Mouse (Mus musculus): Measurements from ENCODE around the gene Cmtm6.
"Not testable (repeated sequence)": the region's sequence is repeated elsewhere in the genome, so short reads cannot be mapped to it uniquely, and the experiment has no call there.

Cmtm6 gene

GRCm38 (mm10) chr9:114731011-114731755, at the start of gene Cmtm6:
Gene Cmtm6 (plus strand): TSS chr9:114731116.
- peak; percentile 100 for DNase-seq

- DNase-seq, result no peak
Observed at GRCm38 (mm10) chr9:114682193-114682592, 48.7 kb upstream of the Cmtm6 start.

- no peak for DNase-seq
Observed at GRCm38 (mm10) chr9:114686245-114686644, 44.7 kb upstream of the Cmtm6 start.

GRCm38 (mm10) chr9:114687639-114688038, 43.3 kb upstream of the Cmtm6 start:
- DNase-seq, result no peak

GRCm38 (mm10) chr9:114688252-114688952, 42.5 kb upstream of the Cmtm6 start, which contains the start of gene Dync1li1:
Gene Dync1li1 (plus strand): TSS chr9:114688790.
- peak; percentile 97 to 98 for DNase-seq

- no peak for DNase-seq
Observed at GRCm38 (mm10) chr9:114688953-114689407, 41.9 kb upstream of the Cmtm6 start.

GRCm38 (mm10) chr9:114690119-114690601, 40.8 kb upstream of the Cmtm6 start:
- no peak for DNase-seq

GRCm38 (mm10) chr9:114691112-114691511, 39.8 kb upstream of the Cmtm6 start:
- DNase-seq, result no peak

GRCm38 (mm10) chr9:114695662-114696061, 35.3 kb upstream of the Cmtm6 start:
- not testable (repeated sequence) for DNase-seq

- DNase-seq, result no peak
Observed at GRCm38 (mm10) chr9:114697072-114697471, 33.8 kb upstream of the Cmtm6 start.

GRCm38 (mm10) chr9:114697926-114698325, 33.0 kb upstream of the Cmtm6 start:
- DNase-seq, result no peak

GRCm38 (mm10) chr9:114699262-114699661, 31.7 kb upstream of the Cmtm6 start:
- no peak for DNase-seq

GRCm38 (mm10) chr9:114699882-114700665, 30.8 kb upstream of the Cmtm6 start:
- no peak for DNase-seq

GRCm38 (mm10) chr9:114701031-114701430, 29.9 kb upstream of the Cmtm6 start:
- DNase-seq, result no peak

- DNase-seq, result no peak
Observed at GRCm38 (mm10) chr9:114701921-114702320, 29.0 kb upstream of the Cmtm6 start.

GRCm38 (mm10) chr9:114707805-114708204, 23.1 kb upstream of the Cmtm6 start:
- DNase-seq, result no peak

- DNase-seq, result peak; percentile 72
Observed at GRCm38 (mm10) chr9:114710345-114710744, 20.6 kb upstream of the Cmtm6 start.

- DNase-seq, result no peak
Observed at GRCm38 (mm10) chr9:114713481-114713880, 17.4 kb upstream of the Cmtm6 start.

GRCm38 (mm10) chr9:114716677-114717331, 14.1 kb upstream of the Cmtm6 start:
- no peak for DNase-seq

- peak in 1 of 2 experiments; percentile 25 for DNase-seq
Observed at GRCm38 (mm10) chr9:114727315-114727714, 3.6 kb upstream of the Cmtm6 start.

GRCm38 (mm10) chr9:114728432-114728831, 2.5 kb upstream of the Cmtm6 start:
- not testable (repeated sequence) for DNase-seq

Measured in B cell, adult 2 months (primary cell).